Mouse (Mus musculus) midbrain, embryonic 16.5 days (tissue): Measurements from ENCODE around the gene Hsf2bp. TPM values are rescaled to one million over a fixed set of nuclear protein-coding genes. Genes with fewer than 3 reads are reported as not detected.

Source experiments
- polyA plus RNA-seq: library from polyadenylated mRNA; unstranded; fragments of >200 nt; fragmentation: Nextera tagmentation; extraction: Ambion mirVana; gene quantifications from 2 replicates; pipeline ENCODE4 v1.2.1, GENCODE M21; 2015

Hsf2bp gene
- polyA plus RNA-seq, 1 experiment from 2014 or later, result 0.65 TPM

Other genes with a start within 250 kb of the Hsf2bp start
- gene Sik1, start 180.5 kb downstream of the Hsf2bp start, polyA plus RNA-seq, result 16.7 and 20.9 TPM in 2 replicates
- gene Rrp1b, start 249 bp downstream of the Hsf2bp start, polyA plus RNA-seq, result 42.5 and 44.9 TPM in 2 replicates
- 6.9 TPM in 2 replicates for gene Notch3, start 130.5 kb upstream of the Hsf2bp start, polyA plus RNA-seq
- gene Ephx3, start 153.2 kb upstream of the Hsf2bp start, polyA plus RNA-seq, result 0.09 and 0.24 TPM in 2 replicates
- 84.3 and 84.6 TPM in 2 replicates for gene Brd4, start 248.4 kb upstream of the Hsf2bp start, polyA plus RNA-seq